Mouse (Mus musculus) G1E (cell line): Measurements from ENCODE around the gene Olfr926. TPM values are rescaled to one million over a fixed set of nuclear protein-coding genes. Genes with fewer than 3 reads are reported as not detected.
"Not testable (repeated sequence)": the region's sequence is repeated elsewhere in the genome, so short reads cannot be mapped to it uniquely, and the experiment has no call there.

Experiments used
- ATAC-seq: 2 replicates; pipeline ENCODE4 v1.8.0; 2016; ENCODE audit warnings: mild to moderate bottlenecking; ENCODE audit not compliant: insufficient number of reproducible peaks, poor library complexity, low FRiP score, severe bottlenecking; ENCODE audit errors: extremely low read depth
- DNase-seq: peaks from one replicate; pipeline ENCODE4 v3.0.0; 2012; ENCODE audit warnings: low spot score
- H3K27me3 ChIP-seq: 2 replicates; pipeline ENCODE4 v1.6.1; 2012; ENCODE audit warnings: mild to moderate bottlenecking, low read length, inconsistent platforms; ENCODE audit not compliant: insufficient read depth
- H3K36me3 ChIP-seq: replicated peaks from 2 replicates; pipeline ENCODE3; 2012; ENCODE audit warnings: mild to moderate bottlenecking, inconsistent platforms
- H3K4me1 ChIP-seq: 2 replicates; pipeline ENCODE4 v1.6.1; 2012; ENCODE audit warnings: low read depth, low read length, inconsistent platforms, mixed read lengths; ENCODE audit not compliant: insufficient read depth
- H3K4me3 ChIP-seq: 2 replicates; pipeline ENCODE4 v1.5.1; 2012; ENCODE audit warnings: low read depth, mild to moderate bottlenecking, inconsistent platforms, low read length, moderate library complexity, mixed read lengths
- H3K9me3 ChIP-seq: replicated peaks from 2 replicates; pipeline ENCODE4 v1.6.1; 2012; ENCODE audit warnings: inconsistent platforms
- CTCF ChIP-seq: IDR thresholded peaks from 2 replicates; pipeline ENCODE4 v1.5.1; 2012; ENCODE audit warnings: low read depth, low read length, inconsistent platforms, mixed read lengths
- GATA1 ChIP-seq: IDR thresholded peaks from 2 replicates; pipeline ENCODE4 v1.6.1; 2012; ENCODE audit warnings: borderline replicate concordance, low read length, inconsistent platforms, mixed read lengths
- GATA2 ChIP-seq: IDR thresholded peaks from 2 replicates; pipeline ENCODE4 v1.6.1; 2012; ENCODE audit warnings: low read depth, low read length, inconsistent platforms, borderline replicate concordance
- POLR2AphosphoS5 ChIP-seq: IDR thresholded peaks from 2 replicates; pipeline ENCODE4 v1.6.1; 2012; ENCODE audit warnings: low read depth, low read length, inconsistent platforms; ENCODE audit not compliant: insufficient replicate concordance
- TAL1 ChIP-seq: conservative IDR thresholded peaks from 2 replicates; pipeline ENCODE4 v1.6.1; 2012; ENCODE audit warnings: low read depth, low read length, inconsistent platforms, mixed read lengths
- polyA plus RNA-seq: library from polyadenylated mRNA; stranded (reverse); fragments of >175 nt; gene quantifications from 2 replicates; pipeline ENCODE4 v1.2.3, GENCODE M21; 2012
- total RNA-seq, 2 experiments: library from RNA; stranded (forward) in 1 of 2; stranded (reverse) in 1 of 2; fragments of 200-1000 nt in 1 of 2; fragments of >200 nt in 1 of 2; fragmentation: Nextera tagmentation in 1 of 2; gene quantifications; 2 replicates each; pipeline ENCODE4 v1.2.3; 2014 to 2017

Olfr926 gene
- total RNA-seq (2014; fragmentation: Nextera tagmentation): not detected in 2 replicates
- 0.33 TPM in 1 of 2 replicates, not detected in the other for total RNA-seq (2017)
- polyA plus RNA-seq: not detected in 2 replicates

DNA sequence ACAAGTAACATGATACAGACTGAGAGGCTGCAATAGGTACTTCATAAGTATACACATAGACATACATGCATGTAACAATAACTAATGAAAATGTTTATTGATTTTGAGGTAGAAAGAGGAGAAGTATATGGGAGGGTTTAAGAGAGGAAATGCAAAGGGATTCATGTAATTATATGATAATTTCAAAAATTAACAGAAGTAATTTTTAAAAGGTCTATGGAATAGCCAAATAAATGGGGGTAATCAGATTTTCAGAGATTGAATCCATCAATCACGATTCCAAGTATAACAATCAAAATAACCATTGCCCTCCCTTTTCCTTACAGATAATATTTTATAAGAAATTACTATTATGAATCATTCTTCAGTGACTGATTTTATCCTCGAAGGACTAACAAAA lies at the start of gene Olfr926:
Olfr926 (plus strand) TSS at position 301 of the 400 bp plus-strand sequence.
- H3K4me1 ChIP-seq: no peaks in the 10 kb centered on the region
- ATAC-seq (no peak), DNase-seq (no peak)
- peaks cover 11% of the 10 kb centered on the region for H3K9me3 ChIP-seq
- TF ChIP-seq GATA2: no peak
- TF ChIP-seq CTCF: no peak
- TF ChIP-seq TAL1: no peak
- no peak for TF ChIP-seq GATA1
- TF ChIP-seq POLR2AphosphoS5: no peak
- H3K36me3 ChIP-seq: no peaks in the 10 kb centered on the region
- H3K27me3 ChIP-seq: no peaks in the 10 kb centered on the region
- H3K4me3 ChIP-seq: no peak within 1 kb of the TSS

DNA sequence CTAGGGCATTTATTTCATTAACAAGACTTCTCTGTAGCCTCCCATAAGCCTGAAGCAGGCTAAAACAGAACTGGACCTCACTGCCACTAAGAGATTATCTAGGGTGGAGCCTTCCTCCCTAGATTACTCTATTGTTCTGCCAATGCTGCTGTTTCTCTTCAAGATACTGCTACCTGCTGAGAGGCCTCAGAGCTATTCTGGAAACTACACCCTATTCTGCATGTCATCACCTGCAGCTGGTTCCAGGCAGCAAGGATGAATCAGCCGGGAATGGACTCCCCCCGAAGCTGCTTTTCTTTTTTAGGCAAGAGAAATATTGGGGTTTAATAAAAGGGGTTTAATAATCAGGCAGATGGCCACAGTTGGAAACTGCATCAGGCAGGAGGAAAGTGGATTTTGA lies 43.9 kb upstream of the Olfr926 start:
- H3K9me3 ChIP-seq: no peaks in the 10 kb centered on the region
- TF ChIP-seq CTCF (no peak), GATA2 (no peak), POLR2AphosphoS5 (no peak), GATA1 (no peak), TAL1 (no peak)
- ATAC-seq (no peak), DNase-seq (no peak)
- H3K36me3 ChIP-seq: no peaks in the 10 kb centered on the region
- no peak overlapping the region for H3K4me3 ChIP-seq
- H3K27me3 ChIP-seq: no peaks in the 10 kb centered on the region
- H3K4me1 ChIP-seq: no peaks in the 10 kb centered on the region

DNA sequence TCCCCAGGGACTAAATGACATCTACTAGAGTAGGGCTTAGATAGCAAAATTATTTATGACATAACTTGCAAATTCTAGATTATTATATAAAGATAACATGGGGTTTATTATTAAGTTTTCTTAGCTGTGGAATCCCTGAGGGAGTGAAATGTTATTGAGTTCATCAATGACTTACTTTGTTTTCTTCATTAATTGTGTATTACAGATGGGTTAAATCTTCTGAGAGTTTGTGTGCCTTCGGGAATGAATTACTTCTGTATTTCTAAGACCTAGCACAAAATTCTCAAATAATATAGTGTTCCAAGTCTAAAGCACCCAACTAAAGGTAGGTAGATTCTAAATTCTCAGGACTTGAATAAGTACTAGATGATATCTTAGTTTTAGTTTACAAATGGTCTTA lies 32.8 kb upstream of the Olfr926 start, which contains the start of gene Olfr924:
Olfr924 (plus strand) TSS at position 301 of the 400 bp plus-strand sequence.
- Histone ChIP-seq H3K4me1 (no peaks in the 10 kb centered on the region), H3K27me3 (no peaks in the 10 kb centered on the region), H3K4me3 (no peak within 1 kb of the TSS), H3K9me3 (no peaks in the 10 kb centered on the region), H3K36me3 (no peaks in the 10 kb centered on the region)
- no peak for DNase-seq
- ATAC-seq: no peak
- TF ChIP-seq GATA1: no peak
- TF ChIP-seq CTCF: no peak
- no peak for TF ChIP-seq GATA2
- no peak for TF ChIP-seq POLR2AphosphoS5
- TF ChIP-seq TAL1: no peak

DNA sequence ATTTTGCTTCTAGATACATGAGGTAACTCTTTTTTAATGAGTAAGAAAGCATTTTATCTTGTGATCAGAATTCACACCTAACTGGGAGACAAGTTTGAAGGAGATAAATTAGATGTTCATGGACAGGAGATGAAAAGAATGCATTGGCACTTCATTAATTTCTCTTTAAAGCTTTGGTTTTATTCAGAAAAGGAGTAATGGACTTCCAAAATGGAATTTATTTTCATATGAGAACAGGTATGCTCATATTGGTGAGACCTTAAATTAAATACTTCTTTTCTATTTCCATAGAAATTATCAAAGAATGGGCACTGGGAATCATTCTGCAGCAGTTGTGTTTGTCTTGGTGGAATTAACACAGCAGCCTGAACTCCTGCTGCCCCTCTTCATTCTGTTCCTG lies 22.2 kb upstream of the Olfr926 start, which contains the start of gene Olfr26:
Olfr26 (plus strand) TSS at position 301 of the 400 bp plus-strand sequence.
- ATAC-seq (no peak), DNase-seq (no peak)
- TF ChIP-seq CTCF: no peak
- no peak for TF ChIP-seq GATA2
- TF ChIP-seq GATA1: no peak
- no peak for TF ChIP-seq TAL1
- no peak for TF ChIP-seq POLR2AphosphoS5
- H3K27me3 ChIP-seq: no peaks in the 10 kb centered on the region
- no peaks in the 10 kb centered on the region for H3K9me3 ChIP-seq
- H3K36me3 ChIP-seq: no peaks in the 10 kb centered on the region
- no peaks in the 10 kb centered on the region for H3K4me1 ChIP-seq
- no peak within 1 kb of the TSS for H3K4me3 ChIP-seq

DNA sequence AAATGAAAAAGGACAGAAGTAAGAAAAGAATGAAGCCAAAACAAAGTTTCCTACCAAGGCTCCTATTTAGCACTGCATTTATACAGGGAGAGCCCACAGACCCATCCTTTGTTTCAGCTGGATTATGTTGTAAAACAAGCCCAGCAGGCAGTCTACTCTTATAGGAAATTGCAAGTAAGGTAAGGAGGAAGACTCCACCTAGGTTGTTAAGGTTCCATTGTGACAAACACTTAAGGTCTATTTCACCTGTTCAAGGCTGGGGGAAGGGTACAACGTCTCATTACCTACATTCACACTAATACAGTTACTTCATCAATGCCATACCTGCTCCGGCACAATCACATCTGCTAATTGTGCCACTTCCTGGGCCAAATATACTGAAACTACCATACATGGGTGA lies 2.0 kb upstream of the Olfr926 start:
- H3K9me3 ChIP-seq, H3K4me1 ChIP-seq, ATAC-seq, DNase-seq, H3K4me3 ChIP-seq, H3K27me3 ChIP-seq, H3K36me3 ChIP-seq: not testable (repeated sequence)

Other genes with a start within 250 kb of the Olfr926 start
- gene Olfr916, start 217.3 kb upstream of the Olfr926 start, total RNA-seq (2014; fragmentation: Nextera tagmentation): not detected in 2 replicates
- 0.16 TPM in 1 of 2 replicates, not detected in the other for gene Olfr916, start 217.3 kb upstream of the Olfr926 start, total RNA-seq (2017)
- gene Olfr916, start 217.3 kb upstream of the Olfr926 start, polyA plus RNA-seq: not detected in 2 replicates
- not detected in 2 replicates for gene Olfr917, start 211.3 kb upstream of the Olfr926 start, total RNA-seq (2014; fragmentation: Nextera tagmentation)
- gene Olfr917, start 211.3 kb upstream of the Olfr926 start, total RNA-seq (2017): 0.41 TPM in 1 of 2 replicates, not detected in the other
- not detected in 2 replicates for gene Olfr917, start 211.3 kb upstream of the Olfr926 start, polyA plus RNA-seq
- gene Olfr918, start 202.5 kb upstream of the Olfr926 start, total RNA-seq (2014; fragmentation: Nextera tagmentation): not detected in 2 replicates
- gene Olfr918, start 202.5 kb upstream of the Olfr926 start, total RNA-seq (2017): 0.11 and 0.17 TPM in 2 replicates
- gene Olfr918, start 202.5 kb upstream of the Olfr926 start, polyA plus RNA-seq: not detected in 2 replicates
- gene Olfr919, start 173.5 kb upstream of the Olfr926 start, total RNA-seq (2014; fragmentation: Nextera tagmentation): not detected in 2 replicates
- not detected in 2 replicates for gene Olfr919, start 173.5 kb upstream of the Olfr926 start, total RNA-seq (2017)
- gene Olfr919, start 173.5 kb upstream of the Olfr926 start, polyA plus RNA-seq: not detected in 2 replicates
- gene Vwa5a, start 158.9 kb upstream of the Olfr926 start, total RNA-seq (2014; fragmentation: Nextera tagmentation): 26.8 and 31.5 TPM in 2 replicates
- gene Vwa5a, start 158.9 kb upstream of the Olfr926 start, total RNA-seq (2017): 62.4 and 66.0 TPM in 2 replicates
- gene Vwa5a, start 158.9 kb upstream of the Olfr926 start, polyA plus RNA-seq: 0.41 and 0.47 TPM in 2 replicates
- gene Olfr920, start 124.8 kb upstream of the Olfr926 start, total RNA-seq (2014; fragmentation: Nextera tagmentation): 0.15 TPM in 1 of 2 replicates, not detected in the other
- gene Olfr920, start 124.8 kb upstream of the Olfr926 start, total RNA-seq (2017): 0.11 and 0.12 TPM in 2 replicates
- not detected in 2 replicates for gene Olfr920, start 124.8 kb upstream of the Olfr926 start, polyA plus RNA-seq
- not detected in 2 replicates for gene Olfr921, start 104.1 kb upstream of the Olfr926 start, total RNA-seq (2014; fragmentation: Nextera tagmentation)
- 0.06 and 0.27 TPM in 2 replicates for gene Olfr921, start 104.1 kb upstream of the Olfr926 start, total RNA-seq (2017)
- not detected in 2 replicates for gene Olfr921, start 104.1 kb upstream of the Olfr926 start, polyA plus RNA-seq
- gene Olfr922, start 62.5 kb upstream of the Olfr926 start, total RNA-seq (2014; fragmentation: Nextera tagmentation): not detected in 2 replicates
- 0.22 TPM in 1 of 2 replicates, not detected in the other for gene Olfr922, start 62.5 kb upstream of the Olfr926 start, total RNA-seq (2017)
- gene Olfr922, start 62.5 kb upstream of the Olfr926 start, polyA plus RNA-seq: not detected in 2 replicates
- not detected in 2 replicates for gene Olfr923, start 50.6 kb upstream of the Olfr926 start, total RNA-seq (2014; fragmentation: Nextera tagmentation)
- not detected in 2 replicates for gene Olfr923, start 50.6 kb upstream of the Olfr926 start, total RNA-seq (2017)
- gene Olfr923, start 50.6 kb upstream of the Olfr926 start, polyA plus RNA-seq: not detected in 2 replicates
- gene Olfr924, start 32.7 kb upstream of the Olfr926 start, total RNA-seq (2014; fragmentation: Nextera tagmentation): not detected in 2 replicates
- 0.06 and 0.11 TPM in 2 replicates for gene Olfr924, start 32.7 kb upstream of the Olfr926 start, total RNA-seq (2017)
- not detected in 2 replicates for gene Olfr924, start 32.7 kb upstream of the Olfr926 start, polyA plus RNA-seq
- gene Olfr26, start 22.1 kb upstream of the Olfr926 start, total RNA-seq (2014; fragmentation: Nextera tagmentation): not detected in 2 replicates
- 0.11 TPM in 1 of 2 replicates, not detected in the other for gene Olfr26, start 22.1 kb upstream of the Olfr926 start, total RNA-seq (2017)
- not detected in 2 replicates for gene Olfr26, start 22.1 kb upstream of the Olfr926 start, polyA plus RNA-seq
- not detected in 2 replicates for gene Olfr930, start 52.7 kb downstream of the Olfr926 start, total RNA-seq (2014; fragmentation: Nextera tagmentation)
- gene Olfr930, start 52.7 kb downstream of the Olfr926 start, total RNA-seq (2017): not detected in 2 replicates
- gene Olfr930, start 52.7 kb downstream of the Olfr926 start, polyA plus RNA-seq: not detected in 2 replicates
- not detected in 2 replicates for gene Olfr933, start 95.2 kb downstream of the Olfr926 start, total RNA-seq (2014; fragmentation: Nextera tagmentation)
- gene Olfr933, start 95.2 kb downstream of the Olfr926 start, total RNA-seq (2017): 0.22 TPM in 1 of 2 replicates, not detected in the other
- not detected in 2 replicates for gene Olfr933, start 95.2 kb downstream of the Olfr926 start, polyA plus RNA-seq
- not detected in 2 replicates for gene Olfr934, start 111.2 kb downstream of the Olfr926 start, total RNA-seq (2014; fragmentation: Nextera tagmentation)
- gene Olfr934, start 111.2 kb downstream of the Olfr926 start, total RNA-seq (2017): 0.16 TPM in 1 of 2 replicates, not detected in the other
- not detected in 2 replicates for gene Olfr934, start 111.2 kb downstream of the Olfr926 start, polyA plus RNA-seq
- not detected in 2 replicates for gene Olfr935, start 122.6 kb downstream of the Olfr926 start, total RNA-seq (2014; fragmentation: Nextera tagmentation)
- 0.11 TPM in 1 of 2 replicates, not detected in the other for gene Olfr935, start 122.6 kb downstream of the Olfr926 start, total RNA-seq (2017)
- not detected in 2 replicates for gene Olfr935, start 122.6 kb downstream of the Olfr926 start, polyA plus RNA-seq
- gene Olfr146, start 146.3 kb downstream of the Olfr926 start, total RNA-seq (2014; fragmentation: Nextera tagmentation): not detected in 2 replicates
- gene Olfr146, start 146.3 kb downstream of the Olfr926 start, total RNA-seq (2017): 0.16 TPM in 1 of 2 replicates, not detected in the other
- not detected in 2 replicates for gene Olfr146, start 146.3 kb downstream of the Olfr926 start, polyA plus RNA-seq
- gene Olfr937, start 187.8 kb downstream of the Olfr926 start, total RNA-seq (2014; fragmentation: Nextera tagmentation): not detected in 2 replicates
- gene Olfr937, start 187.8 kb downstream of the Olfr926 start, total RNA-seq (2017): 1.1 TPM in 1 of 2 replicates, not detected in the other
- gene Olfr937, start 187.8 kb downstream of the Olfr926 start, polyA plus RNA-seq: not detected in 2 replicates
- not detected in 2 replicates for gene Olfr938, start 201.8 kb downstream of the Olfr926 start, total RNA-seq (2014; fragmentation: Nextera tagmentation)
- gene Olfr938, start 201.8 kb downstream of the Olfr926 start, total RNA-seq (2017): not detected in 2 replicates
- not detected in 2 replicates for gene Olfr938, start 201.8 kb downstream of the Olfr926 start, polyA plus RNA-seq